Mouse (Mus musculus): ENCODE results near the gene Fam183b. TPM values are rescaled to one million over a fixed set of nuclear protein-coding genes. Genes with fewer than 3 reads are reported as not detected.

The Fam183b gene
- total RNA-seq, 1 experiment = 2.7 TPM

DNA sequence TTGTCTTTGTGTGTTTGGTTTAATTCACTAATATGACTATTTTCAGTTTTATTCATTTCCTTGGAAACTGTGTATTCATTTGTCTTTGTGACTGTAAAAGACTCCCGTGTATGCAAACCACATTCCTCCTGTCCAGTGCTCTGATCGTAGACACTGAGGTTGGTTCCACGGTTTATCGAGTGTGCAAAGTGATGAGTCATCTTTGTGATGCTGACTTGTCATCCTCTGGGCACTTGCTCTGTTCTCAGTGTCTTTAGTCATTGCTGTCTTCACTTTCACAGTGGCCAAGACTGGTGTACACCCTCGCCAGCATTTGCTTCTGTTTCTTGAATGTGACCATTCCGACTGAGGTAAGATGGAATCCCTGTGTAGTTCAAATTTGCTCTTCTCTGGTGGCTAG lies 11.1 kb downstream of the Fam183b start:
- in situ Hi-C loops (cut with MboI; ENCODE audit: low sequenced_read_pairs in 2 of 2, unreplicated experiment in 2 of 2) = no loop called here
- H3K36me3 ChIP-seq (ENCODE audit: control insufficient read depth, insufficient read depth, low read length, poor library complexity, severe bottlenecking) = no peaks in the 10 kb centered on the region
- peak; percentile 42; the same call in 1 of the 2 replicates for TF ChIP-seq MAFK (IDR thresholded peaks at IDR 0.05; ENCODE audit: insufficient read depth, low read depth, low read length)
- no peak for TF ChIP-seq ZNF384 (IDR thresholded peaks at IDR 0.05; ENCODE audit: low read depth, low read length)
- H3K4me3 ChIP-seq (ENCODE audit: insufficient read depth in 1 of 2, low read depth in 1 of 2, low read length in 2 of 2, poor library complexity in 1 of 2, severe bottlenecking in 1 of 2) = no peak overlapping the region
- H3K9ac ChIP-seq (ENCODE audit: insufficient read depth, low read depth, low read length, poor library complexity, severe bottlenecking) = no peak overlapping the region
- no peaks in the 10 kb centered on the region for H3K4me1 ChIP-seq (ENCODE audit: control insufficient read depth in 2 of 2, insufficient read depth in 2 of 2, low read length in 2 of 2, poor library complexity in 1 of 2)
- DNase-seq (ENCODE audit: low read depth, low spot score) = no peak
- H3K9me3 ChIP-seq (ENCODE audit: control insufficient read depth, insufficient read depth, low read depth, low read length) = no peaks in the 10 kb centered on the region
- H3K27ac ChIP-seq (ENCODE audit: insufficient read depth, low read depth, low read length, poor library complexity, severe bottlenecking) = no peak overlapping the region

DNA sequence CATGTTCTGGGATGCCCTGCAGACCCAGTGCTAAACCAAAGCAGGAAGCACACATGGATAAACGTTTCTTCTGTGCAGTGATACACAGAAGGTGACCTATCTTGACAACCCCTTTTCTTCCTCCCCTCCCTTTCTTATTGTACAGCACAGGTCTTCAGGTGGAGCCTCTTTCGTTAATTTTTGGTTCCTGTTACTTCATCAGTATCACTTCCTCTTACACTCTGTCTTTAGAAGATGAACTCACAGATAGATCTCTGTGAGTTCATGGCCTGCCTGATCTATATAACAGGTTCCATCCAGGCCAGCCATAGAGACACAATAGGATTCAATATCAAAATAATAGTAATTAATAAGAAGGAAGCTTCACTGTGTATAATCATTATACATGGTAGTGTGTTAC lies 11.7 kb downstream of the Fam183b start:
- TF ChIP-seq MAFK (IDR thresholded peaks at IDR 0.05; ENCODE audit: insufficient read depth, low read depth, low read length) (no peak), HCFC1 (IDR thresholded peaks at IDR 0.05; ENCODE audit: borderline replicate concordance, insufficient read depth, low read length) (no peak)
- Histone ChIP-seq H3K27ac (ENCODE audit: insufficient read depth, low read depth, low read length, poor library complexity, severe bottlenecking) (no peak overlapping the region), H3K4me3 (ENCODE audit: insufficient read depth in 1 of 2, low read depth in 1 of 2, low read length in 2 of 2, poor library complexity in 1 of 2, severe bottlenecking in 1 of 2) (no peak overlapping the region), H3K9ac (ENCODE audit: insufficient read depth, low read depth, low read length, poor library complexity, severe bottlenecking) (no peak overlapping the region), H3K9me3 (ENCODE audit: control insufficient read depth, insufficient read depth, low read depth, low read length) (no peaks in the 10 kb centered on the region), H3K4me1 (ENCODE audit: control insufficient read depth in 2 of 2, insufficient read depth in 2 of 2, low read length in 2 of 2, poor library complexity in 1 of 2) (no peaks in the 10 kb centered on the region), H3K36me3 (ENCODE audit: control insufficient read depth, insufficient read depth, low read length, poor library complexity, severe bottlenecking) (no peaks in the 10 kb centered on the region)
- in situ Hi-C loops (cut with MboI; ENCODE audit: low sequenced_read_pairs in 2 of 2, unreplicated experiment in 2 of 2) = no loop called here
- no peak for DNase-seq (ENCODE audit: low read depth, low spot score)

DNA sequence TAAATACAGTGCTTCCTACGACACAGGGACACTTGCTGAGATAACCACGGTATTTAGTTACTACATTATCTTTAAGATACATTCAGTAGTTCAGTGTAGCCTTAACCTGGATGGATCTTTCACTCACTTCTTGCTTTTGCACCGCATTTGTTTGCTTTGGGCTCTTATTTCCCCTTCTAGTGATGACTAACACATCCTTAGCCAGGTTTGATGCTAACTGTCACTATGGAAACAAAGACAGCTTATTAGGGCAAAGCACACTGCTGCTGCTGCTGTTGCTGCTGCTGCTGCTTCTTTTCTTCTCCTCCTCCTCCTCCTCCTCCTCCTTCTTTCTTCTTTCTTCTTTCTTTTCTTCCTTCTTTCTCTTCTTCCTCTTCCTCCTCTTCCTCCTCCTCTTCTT lies 12.2 kb downstream of the Fam183b start:
- H3K9me3 ChIP-seq (ENCODE audit: control insufficient read depth, insufficient read depth, low read depth, low read length) = no peaks in the 10 kb centered on the region
- H3K36me3 ChIP-seq (ENCODE audit: control insufficient read depth, insufficient read depth, low read length, poor library complexity, severe bottlenecking) = no peaks in the 10 kb centered on the region
- in situ Hi-C loops (cut with MboI; ENCODE audit: low sequenced_read_pairs in 2 of 2, unreplicated experiment in 2 of 2) = no loop called here

DNA sequence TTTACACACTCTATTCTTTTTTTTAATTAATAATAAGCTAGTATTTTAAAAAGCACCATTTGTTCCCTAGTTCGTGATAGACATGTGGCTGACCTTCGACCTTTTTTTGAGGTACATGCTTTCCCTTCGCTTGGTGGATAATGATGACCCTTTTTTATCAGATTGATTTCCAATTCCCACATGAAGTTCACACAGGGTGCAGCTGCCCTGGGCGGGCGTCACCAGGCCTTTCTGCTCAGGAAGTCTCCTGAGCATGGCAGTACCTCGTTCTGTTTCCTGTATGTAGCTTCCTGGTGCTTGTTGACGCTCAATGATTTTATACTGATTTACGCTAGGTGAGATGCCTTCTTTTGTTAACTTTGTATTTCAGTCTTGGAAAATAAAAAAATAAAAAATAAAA lies 13.4 kb downstream of the Fam183b start:
- TF ChIP-seq HCFC1 (IDR thresholded peaks at IDR 0.05; ENCODE audit: borderline replicate concordance, insufficient read depth, low read length) = no peak
- no peak for TF ChIP-seq CHD2 (IDR thresholded peaks at IDR 0.05; ENCODE audit: low read depth, low read length)
- no peak for TF ChIP-seq MAFK (IDR thresholded peaks at IDR 0.05; ENCODE audit: insufficient read depth, low read depth, low read length)

More for the DNA sequence above, 12.2 kb downstream of the Fam183b start:
- Histone ChIP-seq H3K4me3 (ENCODE audit: insufficient read depth in 1 of 2, low read depth in 1 of 2, low read length in 2 of 2, poor library complexity in 1 of 2, severe bottlenecking in 1 of 2) (no peak overlapping the region), H3K4me1 (ENCODE audit: control insufficient read depth in 2 of 2, insufficient read depth in 2 of 2, low read length in 2 of 2, poor library complexity in 1 of 2) (no peaks in the 10 kb centered on the region), H3K9ac (ENCODE audit: insufficient read depth, low read depth, low read length, poor library complexity, severe bottlenecking) (no peak overlapping the region), H3K27ac (ENCODE audit: insufficient read depth, low read depth, low read length, poor library complexity, severe bottlenecking) (no peak overlapping the region)
- no peak for TF ChIP-seq HCFC1 (IDR thresholded peaks at IDR 0.05; ENCODE audit: borderline replicate concordance, insufficient read depth, low read length)
- no peak for TF ChIP-seq MAFK (IDR thresholded peaks at IDR 0.05; ENCODE audit: insufficient read depth, low read depth, low read length)
- no peak for TF ChIP-seq CHD2 (IDR thresholded peaks at IDR 0.05; ENCODE audit: low read depth, low read length)
- no peak for TF ChIP-seq ZC3H11A (IDR thresholded peaks at IDR 0.05; ENCODE audit: borderline replicate concordance, low read depth, low read length)
- no peak for TF ChIP-seq ZNF384 (IDR thresholded peaks at IDR 0.05; ENCODE audit: low read depth, low read length)
- DNase-seq (ENCODE audit: low read depth, low spot score) = no peak

DNA sequence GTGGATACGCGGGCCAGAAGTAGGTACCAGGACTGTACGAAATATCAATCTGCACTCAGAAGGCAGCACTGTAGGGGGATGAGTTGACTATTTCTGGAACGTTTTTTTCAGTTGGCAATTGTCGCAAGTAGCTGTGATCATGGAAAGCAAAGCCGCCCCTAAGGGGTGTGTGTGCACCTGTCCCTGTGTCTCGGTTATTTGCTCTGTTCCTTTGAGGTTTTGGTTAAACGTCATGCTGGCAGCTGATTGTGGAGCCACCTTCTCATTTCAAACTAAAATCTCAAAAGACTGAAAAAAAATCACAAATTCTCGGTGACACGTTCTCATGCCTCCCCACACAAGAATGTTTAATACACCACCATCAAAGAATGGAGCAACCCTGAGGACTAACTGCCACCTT lies 14.1 kb downstream of the Fam183b start:
- in situ Hi-C loops (cut with MboI; ENCODE audit: low sequenced_read_pairs in 2 of 2, unreplicated experiment in 2 of 2) = no loop called here
- TF ChIP-seq HCFC1 (IDR thresholded peaks at IDR 0.05; ENCODE audit: borderline replicate concordance, insufficient read depth, low read length) (no peak), ZC3H11A (IDR thresholded peaks at IDR 0.05; ENCODE audit: borderline replicate concordance, low read depth, low read length) (no peak), CHD2 (IDR thresholded peaks at IDR 0.05; ENCODE audit: low read depth, low read length) (no peak), ZNF384 (IDR thresholded peaks at IDR 0.05; ENCODE audit: low read depth, low read length) (no peak), MAFK (IDR thresholded peaks at IDR 0.05; ENCODE audit: insufficient read depth, low read depth, low read length) (no peak)
- H3K4me1 ChIP-seq (ENCODE audit: control insufficient read depth in 2 of 2, insufficient read depth in 2 of 2, low read length in 2 of 2, poor library complexity in 1 of 2) = no peaks in the 10 kb centered on the region
- H3K4me3 ChIP-seq (ENCODE audit: insufficient read depth in 1 of 2, low read depth in 1 of 2, low read length in 2 of 2, poor library complexity in 1 of 2, severe bottlenecking in 1 of 2) = no peak overlapping the region
- H3K9me3 ChIP-seq (ENCODE audit: control insufficient read depth, insufficient read depth, low read depth, low read length) = no peaks in the 10 kb centered on the region
- no peak for DNase-seq (ENCODE audit: low read depth, low spot score)
- H3K9ac ChIP-seq (ENCODE audit: insufficient read depth, low read depth, low read length, poor library complexity, severe bottlenecking) = no peak overlapping the region
- no peak overlapping the region for H3K27ac ChIP-seq (ENCODE audit: insufficient read depth, low read depth, low read length, poor library complexity, severe bottlenecking)
- H3K36me3 ChIP-seq (ENCODE audit: control insufficient read depth, insufficient read depth, low read length, poor library complexity, severe bottlenecking) = no peaks in the 10 kb centered on the region

More for the DNA sequence above, 13.4 kb downstream of the Fam183b start:
- Histone ChIP-seq H3K4me1 (ENCODE audit: control insufficient read depth in 2 of 2, insufficient read depth in 2 of 2, low read length in 2 of 2, poor library complexity in 1 of 2) (no peaks in the 10 kb centered on the region), H3K9me3 (ENCODE audit: control insufficient read depth, insufficient read depth, low read depth, low read length) (no peaks in the 10 kb centered on the region), H3K9ac (ENCODE audit: insufficient read depth, low read depth, low read length, poor library complexity, severe bottlenecking) (no peak overlapping the region), H3K36me3 (ENCODE audit: control insufficient read depth, insufficient read depth, low read length, poor library complexity, severe bottlenecking) (no peaks in the 10 kb centered on the region), H3K4me3 (ENCODE audit: insufficient read depth in 1 of 2, low read depth in 1 of 2, low read length in 2 of 2, poor library complexity in 1 of 2, severe bottlenecking in 1 of 2) (no peak overlapping the region), H3K27ac (ENCODE audit: insufficient read depth, low read depth, low read length, poor library complexity, severe bottlenecking) (no peak overlapping the region)
- DNase-seq (ENCODE audit: low read depth, low spot score) = no peak
- in situ Hi-C loops (cut with MboI; ENCODE audit: low sequenced_read_pairs in 2 of 2, unreplicated experiment in 2 of 2) = no loop called here

Measured in ES-E14 (cell line).